Mouse (Mus musculus) 416B (cell line): Measurements from ENCODE around the gene Pmepa1.

Source experiments
- DNase-seq: peaks from one replicate; pipeline ENCODE4 v3.0.0; 2011; ENCODE audit warnings: low read depth

Pmepa1 gene

GRCm38 (mm10) chr2:173225906-173226305 lies 50.4 kb downstream of the Pmepa1 start:
- DNase-seq = no peak

DNA sequence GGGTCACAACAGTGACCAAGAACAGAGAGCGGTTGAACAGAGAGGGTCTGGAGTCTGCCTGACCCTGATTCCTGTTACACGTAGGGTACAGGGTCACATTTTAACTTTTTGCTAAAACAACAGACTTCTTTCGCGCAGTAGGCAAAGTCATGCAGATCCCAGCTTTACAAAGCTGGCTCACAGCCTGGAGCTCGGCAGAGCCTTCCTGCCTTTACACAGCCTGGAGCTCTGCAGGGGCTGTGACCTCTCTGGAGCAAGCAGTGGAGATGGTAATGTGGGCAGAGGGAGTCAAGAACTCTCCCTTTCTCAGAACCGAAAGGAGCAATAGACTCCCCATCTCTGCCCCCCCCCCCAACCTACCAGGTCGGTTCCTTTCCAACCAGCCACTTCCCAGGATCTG lies 51.5 kb downstream of the Pmepa1 start:
- no peak for DNase-seq

GRCm38 (mm10) chr2:173224097-173224496 lies 52.2 kb downstream of the Pmepa1 start:
- DNase-seq = peak; percentile 20

DNA sequence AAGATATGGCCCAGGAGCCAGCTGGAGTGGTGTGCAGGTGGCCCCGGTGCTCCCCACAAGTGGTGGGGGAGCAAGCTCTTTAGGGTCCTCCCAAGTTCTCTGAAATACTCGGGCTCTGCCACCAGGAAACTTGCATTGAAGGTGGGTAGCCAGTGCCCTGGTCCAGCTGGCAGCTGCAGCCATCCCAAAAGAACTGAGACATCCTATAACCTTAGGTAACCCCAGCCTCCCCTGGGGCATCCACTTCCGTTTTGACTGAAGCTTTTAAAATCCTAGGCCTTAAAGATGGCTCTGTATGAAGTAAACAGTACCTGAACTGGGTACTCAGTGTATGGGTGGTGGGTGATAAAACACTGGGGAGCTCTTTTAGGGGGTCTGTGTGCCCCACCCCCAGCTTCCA lies 52.8 kb downstream of the Pmepa1 start:
- no peak for DNase-seq

DNA sequence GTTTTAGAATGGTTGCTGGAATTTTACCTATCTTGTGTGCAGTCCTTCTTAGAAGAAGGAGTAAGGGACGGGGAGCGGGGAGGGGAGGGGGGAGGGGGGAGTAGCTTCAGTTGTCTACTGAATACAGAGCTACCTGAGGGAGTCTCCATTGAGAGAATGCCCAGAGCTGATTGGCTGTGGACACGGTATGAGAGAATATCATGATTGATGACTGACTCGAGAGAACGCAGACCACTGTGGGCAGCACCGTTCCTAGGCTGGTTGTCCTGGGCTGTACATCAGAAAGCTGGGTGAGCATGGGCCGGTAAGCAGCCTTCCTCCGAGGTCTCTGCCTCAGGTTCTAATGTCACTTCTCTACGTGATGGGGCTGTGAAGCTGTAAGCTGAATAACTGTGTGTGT lies 55.6 kb downstream of the Pmepa1 start:
- DNase-seq = no peak

- DNase-seq = peak; percentile 54
Observed at GRCm38 (mm10) chr2:173219256-173219954, 56.9 kb downstream of the Pmepa1 start.

DNA sequence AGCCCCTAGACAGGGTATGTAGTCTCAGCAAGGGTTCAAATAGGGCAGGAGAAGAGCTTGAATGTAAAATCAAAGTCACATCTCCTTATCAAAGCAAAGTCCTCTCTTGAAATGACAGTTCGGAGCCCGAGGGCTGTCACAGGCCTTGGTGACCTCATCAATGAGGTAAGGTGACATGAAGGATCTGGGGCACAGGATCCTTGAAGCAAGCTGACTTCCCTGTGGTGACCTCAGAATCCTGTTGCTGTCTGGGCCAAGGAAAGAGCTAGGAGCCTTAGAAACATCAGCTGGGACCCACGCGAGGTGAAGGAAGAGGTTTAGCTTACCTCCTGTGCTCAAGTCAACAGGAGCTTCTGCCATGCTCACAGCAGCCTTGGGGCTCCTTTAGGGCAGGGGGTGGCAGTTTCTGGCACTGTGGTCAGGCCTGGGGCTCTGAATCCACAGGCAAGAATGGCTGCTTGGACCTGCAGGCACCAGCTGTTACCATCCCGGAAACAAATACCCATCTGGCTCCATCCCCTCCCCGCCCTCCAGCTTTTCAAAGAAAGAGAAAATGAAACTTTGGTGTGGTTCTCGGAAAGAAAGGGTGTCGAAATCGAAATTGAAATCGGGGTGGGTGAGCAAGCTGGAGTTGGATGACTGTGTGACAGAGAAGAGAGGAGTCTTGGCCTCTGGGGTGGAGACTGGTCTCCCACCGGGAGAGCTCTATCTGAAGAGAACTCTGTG lies 57.8 kb downstream of the Pmepa1 start, which contains the start of gene Zbp1:
TSS of gene Zbp1 (minus strand) at position 508 of the 726 bp plus-strand sequence.
- DNase-seq = peak; percentile 67

DNA sequence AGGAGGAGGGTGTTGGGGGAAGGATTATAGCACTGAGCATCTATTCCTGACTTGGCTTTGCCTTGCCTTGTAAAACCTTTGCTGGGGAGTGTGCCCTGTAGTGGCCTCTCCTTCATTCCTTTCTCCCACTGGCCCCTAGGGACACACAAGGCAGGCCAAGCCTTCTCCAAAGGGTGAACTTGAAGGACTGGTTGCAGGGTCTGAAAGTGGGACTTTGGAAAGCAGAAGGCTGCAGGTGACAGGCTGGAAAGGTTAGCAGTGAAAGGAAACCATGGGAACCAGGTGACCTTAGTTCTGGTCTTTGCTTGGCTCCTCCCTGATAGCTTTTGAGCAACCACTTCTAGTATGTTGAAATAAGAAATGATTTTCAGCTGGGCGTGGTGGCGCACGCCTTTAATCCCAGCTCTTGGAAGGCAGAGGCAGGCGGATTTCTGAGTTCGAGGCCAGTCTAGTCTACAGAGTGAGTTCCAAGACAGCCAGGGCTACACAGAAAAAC lies 58.5 kb downstream of the Pmepa1 start:
- no peak for DNase-seq

- DNase-seq = no peak
Observed at GRCm38 (mm10) chr2:173217246-173217645, 59.1 kb downstream of the Pmepa1 start.

DNA sequence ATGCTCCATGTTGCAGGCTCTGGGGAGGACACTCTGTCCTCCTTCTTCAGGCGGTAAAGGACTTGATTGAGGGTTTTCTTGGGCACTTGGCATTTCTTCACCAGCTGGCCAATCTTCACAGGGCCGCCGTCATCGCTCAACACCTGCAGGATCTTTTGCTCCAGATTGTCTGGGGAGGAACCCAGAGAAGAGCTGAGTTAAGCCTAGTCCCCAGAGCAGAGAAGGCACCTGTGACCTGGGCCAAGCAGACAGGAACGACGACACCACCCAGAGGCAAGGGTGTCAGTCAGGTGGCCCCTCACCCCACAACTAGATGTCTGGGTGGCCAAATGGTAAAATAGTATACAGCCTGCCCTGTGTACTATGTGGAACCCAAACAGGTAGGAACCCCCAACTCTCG lies 59.5 kb downstream of the Pmepa1 start:
- no peak for DNase-seq

DNA sequence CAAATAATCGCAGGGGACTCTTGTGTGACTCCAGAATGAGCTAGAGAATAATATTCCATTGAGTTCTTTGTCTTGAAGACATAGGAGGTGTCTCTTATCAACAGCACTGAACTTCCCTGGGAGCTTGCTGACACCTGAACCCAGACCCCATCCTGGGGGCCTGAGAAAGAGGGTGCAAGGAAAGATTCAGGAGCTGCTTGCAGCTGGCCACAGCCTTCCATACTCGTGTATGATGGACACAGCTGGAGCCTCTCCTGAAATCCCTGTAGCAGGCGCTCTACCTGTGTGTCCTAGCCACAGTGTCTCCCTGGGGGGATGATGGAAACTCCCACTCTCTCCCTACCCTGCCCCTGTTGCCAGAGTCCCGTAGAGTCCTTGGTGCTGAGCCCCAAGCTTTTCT lies 64.1 kb downstream of the Pmepa1 start:
- no peak for DNase-seq

DNA sequence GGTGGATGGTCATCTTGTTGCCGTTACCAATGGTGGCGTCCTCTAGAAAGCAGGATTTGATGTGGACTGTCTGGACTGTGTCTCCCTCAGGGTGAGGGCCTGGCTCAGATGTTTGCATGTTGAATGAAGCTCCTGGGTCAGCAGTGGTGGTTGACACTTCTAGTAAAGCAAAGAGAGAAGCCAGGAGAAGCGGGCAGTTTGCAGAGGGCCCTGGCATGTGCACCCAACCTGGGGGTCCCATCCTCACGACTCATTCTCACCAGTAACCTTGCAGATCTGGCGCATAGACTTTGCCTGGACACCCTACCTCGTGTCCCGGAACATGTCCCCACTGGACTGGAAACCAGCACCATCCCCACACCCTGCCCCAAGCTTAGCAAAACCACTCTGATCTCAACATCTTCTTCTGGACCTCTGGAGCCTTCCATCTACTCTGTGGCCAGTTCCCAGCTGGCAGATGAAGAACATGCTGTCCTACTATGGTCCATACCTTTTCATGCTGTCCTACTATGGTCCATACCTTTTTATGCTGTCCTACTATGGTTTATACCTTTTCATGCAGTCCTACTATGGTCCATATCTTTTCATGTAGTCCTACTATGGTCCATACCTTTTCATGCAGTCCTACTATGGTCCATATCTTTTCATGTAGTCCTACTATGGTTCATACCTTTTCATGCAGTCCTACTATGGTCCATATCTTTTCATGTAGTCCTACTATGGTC lies 67.1 kb downstream of the Pmepa1 start:
- DNase-seq = no peak

DNA sequence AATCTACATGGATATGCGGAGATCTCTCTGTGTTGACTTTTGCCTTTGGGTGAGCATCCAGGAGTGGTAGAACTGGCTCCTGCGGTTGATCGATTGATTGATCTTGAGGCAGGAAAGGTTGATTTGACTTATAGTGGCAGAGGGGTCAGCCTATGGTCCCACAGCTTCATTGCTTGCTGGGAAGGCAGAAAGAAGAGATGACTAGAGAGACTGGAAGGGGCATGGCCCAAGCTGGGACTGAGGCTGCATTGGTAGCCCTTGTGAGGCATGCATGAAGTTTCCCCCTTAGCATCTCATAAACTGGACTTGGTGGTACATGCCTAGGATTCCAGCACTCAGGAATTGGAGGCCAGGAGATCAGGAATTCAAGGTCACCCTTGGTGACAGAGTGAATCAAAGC lies 69.3 kb downstream of the Pmepa1 start:
- DNase-seq = no peak

GRCm38 (mm10) chr2:173205563-173206099 lies 70.7 kb downstream of the Pmepa1 start:
- DNase-seq = no peak

DNA sequence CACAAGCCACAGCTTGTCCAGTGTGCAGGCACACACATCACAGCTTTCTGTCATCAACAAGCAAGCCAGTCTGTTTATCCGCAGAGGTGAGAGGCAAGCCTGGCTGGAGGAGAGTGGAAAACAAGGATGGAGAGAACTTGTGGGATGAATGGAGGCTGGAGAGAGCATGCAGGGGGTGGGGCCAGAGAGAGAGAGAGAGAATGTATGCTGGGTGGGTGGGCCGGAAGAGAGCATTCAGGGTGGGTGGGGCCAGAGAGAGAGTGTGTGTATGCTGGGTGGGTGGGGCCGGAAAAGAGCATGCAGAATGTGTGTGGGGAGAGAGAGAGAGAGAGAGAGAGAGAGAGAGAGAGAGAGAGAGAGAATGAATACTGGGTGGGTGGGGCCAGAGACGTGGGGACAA lies 71.7 kb downstream of the Pmepa1 start:
- no peak for DNase-seq

DNA sequence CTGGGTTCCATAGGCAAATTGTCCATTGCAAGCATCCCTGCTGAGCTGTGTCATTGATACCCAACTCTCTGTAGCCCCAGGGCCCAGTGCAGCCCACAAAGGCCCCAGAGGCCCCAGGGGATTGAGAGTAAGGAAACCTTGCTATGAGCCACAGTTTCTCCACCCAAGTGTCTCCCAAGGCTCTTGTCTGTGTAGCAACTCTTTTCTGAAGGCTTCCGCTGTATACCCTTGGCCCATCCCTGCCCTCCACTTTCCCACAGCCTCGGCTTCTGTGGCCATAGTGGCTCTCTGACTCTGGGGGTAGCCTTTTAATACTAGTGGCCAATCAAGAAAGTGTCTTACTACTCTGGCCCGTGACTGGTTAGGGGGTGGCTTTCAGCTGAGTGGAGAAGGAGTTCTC lies 72.6 kb downstream of the Pmepa1 start:
- no peak for DNase-seq

DNA sequence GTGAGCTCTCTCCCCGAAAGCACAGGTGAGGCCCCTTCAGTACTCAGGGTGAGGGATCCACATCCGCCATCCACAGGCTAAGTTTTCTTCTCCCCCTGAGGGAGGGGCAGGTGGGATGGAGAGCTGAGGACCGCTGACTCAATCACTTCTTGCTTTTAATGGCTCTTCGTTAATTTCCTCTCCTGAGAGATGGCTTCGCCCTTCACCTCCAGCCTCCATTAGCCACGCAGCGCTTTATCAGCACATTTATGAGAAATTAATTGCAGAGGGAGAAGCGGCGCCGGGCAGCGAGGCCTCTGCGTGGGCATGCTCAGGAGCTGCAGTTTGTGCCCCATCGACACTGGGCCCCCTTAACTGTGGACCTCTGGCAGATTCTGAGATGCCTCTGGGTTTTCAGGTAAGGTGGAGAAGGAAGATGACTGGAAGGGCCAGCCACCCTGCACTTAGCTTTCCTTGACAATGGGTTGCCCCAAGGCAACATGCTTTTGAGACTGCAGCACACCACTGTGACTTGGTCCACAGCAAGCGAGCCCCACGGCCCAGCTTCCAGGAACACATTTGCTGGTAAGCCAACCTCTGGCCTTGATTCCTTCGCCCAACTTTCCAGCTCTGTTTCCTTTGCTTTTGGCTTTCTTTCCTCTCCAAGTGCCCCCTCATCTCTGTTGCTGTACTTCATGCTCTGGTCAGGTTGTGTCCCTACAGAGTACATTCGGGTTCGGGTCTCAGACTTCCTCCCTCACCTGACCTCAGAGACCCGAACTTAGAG lies 73.2 kb downstream of the Pmepa1 start:
- DNase-seq = no peak

GRCm38 (mm10) chr2:173194796-173195195 lies 81.5 kb downstream of the Pmepa1 start:
- no peak for DNase-seq

DNA sequence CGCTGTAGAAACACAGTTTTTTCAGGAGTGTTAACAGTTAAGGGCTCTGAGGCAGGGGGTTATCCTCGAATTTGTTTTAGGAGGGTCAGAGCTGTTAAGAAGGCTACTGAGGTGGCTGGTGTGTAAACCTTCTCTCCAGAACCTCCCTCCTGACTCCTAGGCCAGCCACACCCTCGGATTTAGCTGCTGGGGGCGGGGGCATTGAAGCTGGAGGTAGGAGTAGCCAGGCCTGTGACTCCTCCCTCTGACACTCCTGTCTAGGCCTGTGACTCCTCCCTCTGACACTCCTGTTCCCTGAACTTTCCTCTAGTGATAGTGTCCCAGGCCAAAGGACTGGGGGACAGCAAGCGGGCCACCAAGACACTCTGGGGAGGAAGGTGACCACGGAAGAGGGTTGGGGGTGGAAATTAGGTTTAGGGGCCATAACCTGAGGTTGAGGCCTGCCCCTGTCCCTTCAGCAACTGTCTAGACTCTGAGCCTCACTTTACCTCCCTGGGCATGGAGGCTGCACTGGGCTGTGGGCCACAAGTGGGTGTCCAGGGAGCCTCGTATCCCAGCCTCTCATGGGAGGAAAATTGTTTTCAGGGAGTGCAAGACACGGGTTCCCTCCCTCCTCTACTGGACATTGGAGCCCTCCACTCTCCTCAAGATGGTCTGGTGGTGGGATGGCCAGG lies 89.0 kb downstream of the Pmepa1 start:
- DNase-seq = peak; percentile 7

- DNase-seq = peak; percentile 68
Observed at GRCm38 (mm10) chr2:173186047-173186943, 90.0 kb downstream of the Pmepa1 start.
